Mouse (Mus musculus) CD4-positive, CD25-positive, alpha-beta regulatory T cell, adult 9 weeks (primary cell): ENCODE measurements around the gene Rnf5. TPM values are rescaled to one million over a fixed set of nuclear protein-coding genes. Genes with fewer than 3 reads are reported as not detected.

Source experiments
- polyA plus RNA-seq: library from polyadenylated mRNA; unstranded; fragments of 100-300 nt; shearing (Covaris generic); gene quantifications from one replicate; pipeline ENCODE4 v1.2.1, GENCODE M21; 2017

Rnf5 gene
- 114 TPM for polyA plus RNA-seq

DNA sequence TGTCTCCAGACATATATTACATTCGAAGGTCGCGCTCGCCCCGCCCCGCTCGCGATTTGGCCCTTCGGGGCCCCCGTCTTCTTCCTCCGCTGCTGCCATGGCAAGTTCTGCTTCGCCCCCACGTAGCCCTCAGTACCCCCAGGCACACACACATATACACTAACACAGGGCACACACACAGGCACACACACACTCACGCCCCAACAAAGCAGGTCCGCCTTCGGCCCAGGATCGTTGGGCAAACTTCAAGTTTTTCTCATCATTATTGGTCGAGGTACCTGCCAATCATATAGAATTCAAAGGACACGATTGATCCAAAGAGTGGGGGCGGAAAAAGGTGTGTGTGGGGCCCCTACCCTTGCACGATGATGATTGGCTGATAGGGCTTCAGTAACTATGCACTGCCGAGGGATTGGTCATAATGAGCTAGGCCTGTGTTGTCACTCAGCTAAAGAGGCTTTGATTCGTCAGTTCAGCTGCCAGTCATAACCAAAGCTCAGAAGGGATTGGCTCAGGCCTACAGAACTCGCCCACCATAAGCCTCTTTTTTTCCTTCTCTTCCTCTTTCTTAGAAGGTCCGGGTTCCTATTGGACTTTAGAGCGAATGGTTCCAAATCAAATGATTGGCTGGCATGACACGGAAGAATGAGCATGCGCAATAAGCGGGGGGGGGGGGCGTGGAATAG lies at the start of gene Rnf5:
Rnf5 (minus strand) TSS at position 316 of the 686 bp plus-strand sequence.

DNA sequence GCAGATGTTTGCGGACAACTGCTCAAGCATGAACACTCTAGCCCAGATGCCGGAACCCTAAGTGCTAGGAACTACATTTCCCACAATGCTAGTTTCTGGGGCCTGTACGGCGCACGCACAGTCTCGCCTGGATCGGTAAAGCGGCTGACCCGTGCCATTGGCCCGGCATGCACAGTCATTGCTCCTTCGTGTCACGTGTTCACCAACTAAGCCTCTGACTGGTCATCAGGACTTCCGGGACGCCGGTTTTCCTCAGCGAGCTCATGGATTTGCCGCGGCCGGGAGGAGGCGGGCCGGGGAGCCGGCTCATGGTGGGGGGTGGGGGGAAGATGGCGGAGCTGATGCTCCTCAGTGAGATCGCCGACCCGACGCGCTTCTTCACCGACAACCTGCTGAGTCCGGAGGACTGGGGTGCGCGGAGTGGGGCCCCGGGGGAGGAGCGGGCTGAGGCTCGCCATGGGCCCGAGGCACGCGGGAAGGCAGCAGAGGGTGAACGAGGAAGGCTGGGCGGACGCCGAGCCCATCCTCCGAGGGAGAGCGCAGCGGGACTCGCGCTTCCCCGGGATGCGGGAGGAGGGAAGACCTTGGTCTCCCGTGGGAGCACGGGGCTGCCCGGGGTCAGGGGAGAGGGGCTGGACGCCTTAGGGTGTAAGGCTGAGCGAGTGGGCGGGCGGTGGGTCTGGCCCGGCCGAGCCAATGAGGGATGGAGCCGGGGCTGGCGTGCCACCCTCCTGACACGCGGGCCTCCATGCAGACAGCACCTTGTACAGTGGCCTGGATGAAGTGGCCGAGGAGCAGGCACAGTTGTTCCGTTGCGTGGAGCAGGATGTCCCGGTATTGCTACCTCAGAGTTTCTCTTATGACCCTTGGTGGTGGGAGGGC lies 43.7 kb upstream of the Rnf5 start, which contains the start of gene Atf6b:
Atf6b (plus strand) TSS at position 241 of the 882 bp plus-strand sequence.

DNA sequence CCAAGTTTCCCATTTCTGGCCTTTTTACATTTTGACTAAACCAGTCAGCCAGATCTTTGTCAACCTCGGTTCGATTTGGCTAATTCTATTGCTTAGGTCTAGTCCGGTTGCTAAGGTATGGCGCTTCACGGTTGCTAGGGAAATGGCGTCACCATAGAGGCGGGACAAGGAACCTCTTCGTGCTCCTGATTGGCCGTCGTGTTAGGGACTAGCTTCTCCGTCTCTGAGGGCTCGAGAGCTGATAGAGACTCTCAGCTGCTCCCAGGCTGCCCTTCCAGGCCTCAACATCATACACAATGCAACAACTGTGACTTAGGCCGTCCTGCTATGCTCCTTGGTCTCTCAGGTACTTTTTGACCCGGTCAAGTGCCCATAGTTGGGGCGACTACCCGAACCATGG lies 41.1 kb upstream of the Rnf5 start, which contains the start of gene Fkbpl:
Fkbpl (plus strand) TSS at position 157 of the 400 bp plus-strand sequence.

DNA sequence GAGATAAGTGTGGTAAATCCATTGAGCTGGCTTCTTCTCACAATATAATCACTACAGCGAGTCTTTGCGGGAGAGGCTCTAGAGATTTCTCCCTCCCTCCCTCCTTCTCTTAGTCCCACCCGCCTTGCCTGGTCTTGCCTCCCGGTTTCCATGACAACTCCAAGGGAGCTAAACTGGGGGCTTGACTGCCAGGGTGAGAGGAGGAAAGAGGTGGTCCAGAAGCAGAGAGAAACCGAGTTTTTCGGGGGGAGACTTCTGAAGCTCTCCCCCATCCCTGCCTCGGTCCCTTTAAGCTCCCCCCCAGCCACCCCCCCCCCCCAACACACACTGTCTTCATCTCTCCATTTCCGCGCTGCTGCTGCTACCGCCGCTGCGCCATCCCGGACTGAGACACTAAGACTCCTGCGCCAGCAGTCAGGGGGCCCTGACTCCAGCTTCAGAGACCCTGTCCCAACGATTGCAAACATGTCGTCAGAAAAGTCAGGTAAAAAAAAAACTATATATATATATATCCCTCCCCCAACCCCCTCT lies 25.8 kb upstream of the Rnf5 start, which contains the start of gene Prrt1:
Prrt1 (plus strand) TSS at position 313 of the 531 bp plus-strand sequence.

DNA sequence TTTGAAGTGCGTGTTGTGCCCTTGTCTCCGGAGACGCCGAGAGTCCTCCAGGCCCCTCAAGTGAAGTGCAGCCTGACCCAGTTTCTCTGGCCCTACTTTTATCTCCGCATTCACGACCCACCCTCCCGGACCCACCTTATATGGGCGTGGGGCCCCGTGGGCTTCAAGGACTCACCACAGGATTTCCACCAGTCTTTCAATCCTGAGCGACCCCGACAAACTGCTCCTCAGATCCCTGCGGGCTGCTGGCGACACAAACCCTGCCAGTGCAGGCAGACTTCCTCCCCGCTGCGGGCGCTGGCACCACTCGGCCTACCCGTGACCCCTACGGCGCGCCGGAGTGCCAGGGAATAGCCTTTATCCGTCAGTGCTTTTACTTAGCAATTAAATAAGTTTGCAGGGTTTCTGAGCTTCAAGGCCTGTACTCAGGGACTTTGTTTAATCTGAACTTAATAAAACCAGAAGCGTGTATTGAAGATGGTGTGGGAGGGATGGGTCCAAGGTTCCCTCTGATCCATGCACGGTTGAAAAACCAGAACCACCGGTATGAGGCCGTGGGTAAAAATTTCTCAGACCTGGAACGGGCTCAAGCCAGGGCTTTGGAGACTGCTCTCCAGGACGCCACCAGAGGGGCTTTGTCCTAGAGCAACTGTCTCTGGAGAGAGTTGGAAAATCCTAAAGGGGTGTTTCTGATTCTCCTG lies 24.6 kb upstream of the Rnf5 start, which contains the start of gene Ppt2:
Ppt2 (minus strand) TSS at position 568 of the 701 bp plus-strand sequence.

DNA sequence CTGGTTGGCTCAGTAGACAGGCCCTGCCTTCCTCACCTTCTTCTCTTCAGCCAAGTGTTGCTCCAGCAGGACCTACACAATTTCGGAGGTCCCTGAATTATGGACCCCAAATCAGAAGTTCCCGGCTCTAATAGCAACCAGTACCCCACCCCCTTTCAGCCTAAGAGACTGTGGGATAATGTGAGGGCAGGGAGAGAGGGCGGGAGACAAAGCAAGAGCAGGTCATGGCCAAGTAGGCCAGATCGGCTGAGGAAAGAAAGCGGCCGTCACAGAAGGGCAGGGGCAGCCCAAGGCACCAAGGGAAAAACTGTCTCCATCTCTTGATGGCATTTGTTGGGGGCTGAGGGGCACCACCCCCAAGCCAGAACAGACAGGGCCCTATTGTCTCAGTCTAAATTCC lies 12.4 kb upstream of the Rnf5 start, which contains the start of gene Egfl8:
Egfl8 (minus strand) TSS at position 101 of the 400 bp plus-strand sequence.

DNA sequence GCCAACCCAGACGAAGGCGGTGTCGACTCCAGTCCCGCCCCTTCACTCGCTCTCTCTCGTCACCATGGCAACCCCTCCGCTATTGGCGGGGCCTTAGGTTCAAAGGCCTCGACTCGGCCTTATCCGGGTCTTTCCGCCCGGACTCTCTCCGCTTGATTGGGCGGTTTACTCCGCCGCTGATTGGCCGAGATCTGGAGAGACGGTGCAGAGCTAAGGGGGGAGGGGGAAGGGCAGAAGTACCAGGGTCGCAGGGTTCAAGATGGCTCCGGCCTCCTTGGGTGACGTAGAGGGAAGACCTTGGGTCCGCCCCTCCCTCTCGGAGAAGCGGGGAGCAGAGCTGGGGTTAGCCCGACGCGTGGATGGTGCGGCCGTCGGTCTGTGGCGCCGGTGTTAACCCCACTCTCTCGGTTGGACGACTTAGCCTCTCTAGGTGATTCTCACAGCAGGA lies 595 bp upstream of the Rnf5 start, which contains the start of gene Agpat1:
Agpat1 (plus strand) TSS at position 202 of the 448 bp plus-strand sequence.

DNA sequence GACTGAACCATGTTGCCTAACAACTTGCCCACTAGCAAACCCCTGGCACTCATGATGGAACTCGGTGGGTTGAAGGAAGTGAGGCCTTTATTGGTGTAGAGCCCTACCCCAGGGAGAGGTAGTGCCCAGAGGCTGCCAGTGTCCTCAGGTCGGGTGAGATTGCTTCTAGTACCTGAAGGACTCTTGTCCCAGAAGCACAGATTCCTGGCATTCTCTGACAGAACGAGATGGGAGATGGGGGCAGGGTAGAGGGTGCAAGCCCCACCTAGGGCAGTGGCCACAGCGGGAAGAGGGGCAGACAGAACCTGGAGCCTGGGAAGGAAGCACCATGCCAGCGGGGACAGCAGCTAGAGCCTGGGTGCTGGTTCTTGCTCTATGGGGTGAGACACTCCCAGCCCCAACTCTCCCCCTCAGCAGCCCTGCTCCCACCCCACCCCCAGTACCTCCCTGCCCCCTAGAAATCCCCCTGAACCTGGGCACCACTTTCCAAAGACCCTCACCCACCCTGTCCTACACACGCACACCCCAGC lies 5.9 kb downstream of the Rnf5 start, which contains the start of gene Ager:
Ager (plus strand) TSS at position 297 of the 530 bp plus-strand sequence.

DNA sequence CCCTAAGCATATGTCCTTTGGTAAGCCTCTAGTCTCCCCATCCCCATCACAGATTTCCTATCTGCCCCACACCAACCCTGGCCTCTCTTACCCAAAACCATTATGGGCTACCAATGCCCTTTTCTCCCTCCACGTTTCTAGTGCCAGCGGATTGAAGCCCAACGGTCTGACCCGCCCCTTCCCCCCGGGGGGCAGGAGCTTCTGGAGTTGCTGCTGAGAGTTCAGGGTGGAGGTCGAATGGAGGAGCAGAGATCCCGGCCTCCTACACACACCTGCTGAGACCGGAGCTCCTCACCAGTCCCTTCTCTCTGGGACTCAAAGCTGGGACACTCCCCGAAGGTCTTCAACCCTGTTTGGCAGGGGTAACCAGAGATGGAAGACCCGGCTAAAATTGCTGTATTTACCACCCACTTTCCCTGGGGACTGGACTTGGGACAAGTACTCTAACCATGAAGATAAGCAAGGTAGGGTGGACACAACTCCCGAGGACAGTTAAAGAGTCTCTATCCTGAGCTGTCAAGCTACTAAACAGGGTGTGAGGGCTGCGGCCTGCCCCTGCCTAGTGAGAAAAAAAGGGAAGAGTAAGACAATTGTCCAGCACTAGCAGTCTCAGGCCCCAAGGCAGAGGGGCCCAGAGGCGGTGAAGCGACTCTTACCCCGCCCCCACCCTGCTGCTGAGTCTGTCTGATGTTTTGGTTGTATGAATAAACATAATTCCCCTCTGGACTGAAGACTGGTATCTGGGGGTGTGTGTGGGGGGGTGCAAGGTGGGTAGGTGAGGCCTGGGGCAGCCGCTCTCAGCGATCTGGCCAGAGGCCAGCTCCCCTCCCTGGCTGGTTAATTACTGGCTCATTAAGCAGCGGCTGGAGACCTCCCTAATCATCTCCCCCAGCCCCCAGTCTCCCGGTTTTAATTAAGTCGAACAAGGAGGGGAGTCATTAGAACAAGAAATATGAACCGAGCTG lies 12.2 kb downstream of the Rnf5 start, which contains the start of gene Pbx2:
Pbx2 (plus strand) TSS at position 238 of the 965 bp plus-strand sequence.

DNA sequence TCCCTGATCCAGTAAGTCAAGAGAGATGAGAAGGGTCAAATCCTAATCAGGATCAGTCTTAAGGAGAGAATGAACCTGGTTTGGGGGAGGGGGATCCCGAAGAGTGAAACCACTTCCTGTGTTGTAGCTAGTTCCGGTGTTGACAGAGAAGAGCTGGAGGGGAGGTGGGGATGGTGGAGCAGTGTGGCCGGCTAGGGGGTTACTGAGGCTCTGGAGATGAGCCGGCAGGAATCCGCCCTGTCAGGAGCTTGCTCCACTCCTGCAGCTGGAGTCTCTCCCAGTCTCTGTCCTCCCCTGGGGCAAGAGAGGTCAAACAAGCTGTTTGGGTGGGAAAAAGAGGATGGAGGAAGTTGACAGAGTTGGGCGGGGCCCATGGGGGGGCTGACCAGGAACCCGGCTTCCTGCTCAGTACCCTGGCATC lies 13.8 kb downstream of the Rnf5 start, which contains the start of gene Gpsm3:
Gpsm3 (plus strand) TSS at position 126 of the 421 bp plus-strand sequence.

DNA sequence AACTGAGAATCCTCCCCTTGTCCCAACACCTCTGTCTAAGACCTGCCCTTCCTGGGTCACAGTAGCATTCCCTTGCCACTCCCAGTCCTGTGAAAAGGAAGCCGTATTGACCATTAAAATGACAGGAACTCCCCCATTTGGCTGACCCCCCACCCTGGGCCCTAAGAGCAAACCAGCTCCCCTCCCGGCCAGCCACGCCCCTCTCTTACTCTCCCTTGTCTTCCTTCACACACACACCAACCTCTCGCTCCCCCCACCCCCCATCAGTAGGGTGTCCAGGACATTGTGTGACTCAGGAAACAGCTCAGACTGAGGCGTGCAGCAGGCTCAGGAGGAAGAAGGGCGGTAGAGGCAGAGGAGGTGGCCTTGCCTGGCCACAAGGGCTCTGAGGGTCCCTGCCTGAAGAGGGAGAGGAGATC lies 39.5 kb downstream of the Rnf5 start, which contains the start of gene Notch4:
Notch4 (plus strand) TSS at position 266 of the 419 bp plus-strand sequence.

Other genes with a start within 250 kb of the Rnf5 start
- 0.46 TPM for gene Btnl2, start 248.9 kb downstream of the Rnf5 start, polyA plus RNA-seq
- not detected for gene Btnl1, start 226.6 kb downstream of the Rnf5 start, polyA plus RNA-seq
- 2.0 TPM for gene BC051142, start 204.9 kb downstream of the Rnf5 start, polyA plus RNA-seq
- not detected for gene Btnl4, start 126.4 kb downstream of the Rnf5 start, polyA plus RNA-seq
- not detected for gene Btnl6, start 86.3 kb downstream of the Rnf5 start, polyA plus RNA-seq
- 0.48 TPM for gene Notch4, start 39.4 kb downstream of the Rnf5 start, polyA plus RNA-seq
- gene Gpsm3, start 13.9 kb downstream of the Rnf5 start, polyA plus RNA-seq, result 354 TPM
- 11.9 TPM for gene Pbx2, start 12.4 kb downstream of the Rnf5 start, polyA plus RNA-seq
- gene Ager, start 5.8 kb downstream of the Rnf5 start, polyA plus RNA-seq, result 4.2 TPM
- gene Agpat1, start 572 bp upstream of the Rnf5 start, polyA plus RNA-seq, result 25.7 TPM
- gene Egfl8, start 12.3 kb upstream of the Rnf5 start, polyA plus RNA-seq, result 3.9 TPM
- 26.8 TPM for gene Ppt2, start 24.8 kb upstream of the Rnf5 start, polyA plus RNA-seq
- 2.9 TPM for gene Prrt1, start 25.8 kb upstream of the Rnf5 start, polyA plus RNA-seq
- gene Fkbpl, start 41.1 kb upstream of the Rnf5 start, polyA plus RNA-seq, result 6.2 TPM
- 61.4 TPM for gene Atf6b, start 43.5 kb upstream of the Rnf5 start, polyA plus RNA-seq
- gene Tnxb, start 66.8 kb upstream of the Rnf5 start, polyA plus RNA-seq, result not detected
- 0.07 TPM for gene C4b, start 140.2 kb upstream of the Rnf5 start, polyA plus RNA-seq
- not detected for gene Cyp21a1, start 200.9 kb upstream of the Rnf5 start, polyA plus RNA-seq
- gene Stk19, start 233.3 kb upstream of the Rnf5 start, polyA plus RNA-seq, result 39.7 TPM
- 76.3 TPM for gene Dxo, start 233.3 kb upstream of the Rnf5 start, polyA plus RNA-seq
- gene Skiv2l, start 246.5 kb upstream of the Rnf5 start, polyA plus RNA-seq, result 143 TPM
- 39.1 TPM for gene Nelfe, start 246.7 kb upstream of the Rnf5 start, polyA plus RNA-seq